Mouse (Mus musculus) activated CD4-positive, CD25-positive, alpha-beta regulatory T cell, adult 4 months (primary cell): ENCODE measurements around the gene Prpf4b. TPM values are rescaled to one million over a fixed set of nuclear protein-coding genes. Genes with fewer than 3 reads are reported as not detected.
"Not testable (repeated sequence)": the region's sequence is repeated elsewhere in the genome, so short reads cannot be mapped to it uniquely, and the experiment has no call there.

Experiments
- ATAC-seq: one replicate; pipeline ENCODE4 v1.8.0; 2017
- polyA plus RNA-seq, 2 experiments: library from polyadenylated mRNA; unstranded; fragments of 100-300 nt; shearing (Covaris generic); gene quantifications; one replicate each; pipeline ENCODE4 v1.2.1; 2017

Gene Prpf4b
- polyA plus RNA-seq, 2 experiments from 2014 or later = 56.8 to 90.8 TPM

DNA sequence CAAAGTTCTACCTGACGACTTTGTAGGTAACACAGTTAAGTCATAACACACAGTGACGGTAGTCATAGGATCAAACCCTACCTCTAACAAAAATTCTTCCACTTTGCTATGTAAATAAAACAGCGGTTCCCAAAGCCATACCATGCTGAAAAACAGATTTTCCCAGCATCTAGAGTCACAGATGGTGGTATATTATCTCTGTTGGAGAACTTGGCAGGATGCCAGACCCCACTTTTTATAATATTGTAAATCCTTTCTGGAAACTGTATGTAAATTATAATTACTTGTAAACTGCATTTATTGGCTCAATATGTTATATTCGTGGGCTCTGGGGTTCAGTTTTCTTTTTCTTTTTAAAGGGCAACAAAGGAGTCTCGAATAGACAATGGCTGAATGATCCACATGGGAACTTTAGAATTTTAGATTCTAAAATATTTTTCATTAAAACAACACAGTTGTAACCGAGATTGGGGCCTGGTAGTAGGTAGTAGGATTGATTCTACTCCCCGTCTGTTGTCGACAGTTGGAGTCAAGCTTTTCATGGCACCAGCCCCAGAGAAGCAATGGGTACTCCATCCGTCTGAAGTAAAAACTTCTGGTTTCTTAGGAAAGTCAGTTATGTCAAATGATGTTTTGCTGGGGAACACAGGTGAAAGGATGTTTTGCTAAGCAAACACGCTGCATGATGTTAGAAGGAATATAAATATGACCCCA lies 60.0 kb downstream of the Prpf4b start:
- no peak for ATAC-seq

DNA sequence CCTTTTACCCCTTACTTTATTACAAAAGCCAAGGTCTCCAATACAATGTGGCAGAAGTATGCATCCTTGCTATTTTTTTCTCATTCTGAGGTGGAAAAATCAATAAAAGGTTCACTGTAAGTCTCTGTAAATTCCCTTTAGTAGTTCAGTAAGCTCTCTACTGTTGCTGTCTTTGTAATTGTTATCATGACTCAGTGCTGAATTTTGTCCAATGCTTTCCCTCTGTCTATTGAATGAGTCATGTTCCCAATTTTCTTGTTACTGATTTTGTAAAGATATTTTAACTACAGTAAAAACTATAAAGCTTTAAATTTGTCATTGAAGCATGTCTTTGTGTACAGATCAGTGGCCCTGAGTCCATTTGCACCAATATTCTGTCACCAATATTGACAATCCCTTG lies 67.3 kb downstream of the Prpf4b start:
- no peak for ATAC-seq

DNA sequence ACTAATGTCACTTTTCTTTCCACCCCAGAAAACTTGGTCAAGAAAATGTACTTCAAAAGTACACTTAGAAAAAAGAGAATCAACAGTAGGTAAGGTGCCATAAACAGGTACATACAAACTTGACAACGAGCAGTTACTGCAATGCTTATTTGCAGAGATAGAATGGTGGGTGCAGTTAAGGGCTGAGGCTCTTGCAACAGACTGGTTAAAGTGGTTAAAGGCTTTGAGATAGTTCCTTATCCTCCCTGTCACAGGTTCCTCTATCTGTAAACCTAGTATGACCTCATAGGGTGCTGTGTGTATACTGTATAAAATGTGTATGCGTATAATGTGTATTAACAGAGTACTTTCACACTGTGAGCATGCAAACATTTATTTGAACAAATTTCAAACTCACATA lies 76.3 kb downstream of the Prpf4b start:
- not testable (repeated sequence) for ATAC-seq

Other genes starting within 250 kb of the Prpf4b start
- gene Pxdc1, start 221.8 kb upstream of the Prpf4b start, polyA plus RNA-seq = under 1 TPM; 0.58 to 0.93 TPM
- gene Fam50b, start 140.5 kb upstream of the Prpf4b start, polyA plus RNA-seq = not detected
- gene Fam217a, start 49.0 kb downstream of the Prpf4b start, polyA plus RNA-seq = not detected
- not detected for gene 4933417A18Rik, start 49.1 kb downstream of the Prpf4b start, polyA plus RNA-seq
- gene Eci3, start 88.5 kb downstream of the Prpf4b start, polyA plus RNA-seq = under 1 TPM in 1 of 2 experiments, not detected in 1; 0.62 TPM
- gene Eci2, start 151.8 kb downstream of the Prpf4b start, polyA plus RNA-seq = 100 to 1,000 TPM; 103 to 110 TPM